ENCODE assay signal across 8 mouse cellular contexts in the genomic region with DNA sequence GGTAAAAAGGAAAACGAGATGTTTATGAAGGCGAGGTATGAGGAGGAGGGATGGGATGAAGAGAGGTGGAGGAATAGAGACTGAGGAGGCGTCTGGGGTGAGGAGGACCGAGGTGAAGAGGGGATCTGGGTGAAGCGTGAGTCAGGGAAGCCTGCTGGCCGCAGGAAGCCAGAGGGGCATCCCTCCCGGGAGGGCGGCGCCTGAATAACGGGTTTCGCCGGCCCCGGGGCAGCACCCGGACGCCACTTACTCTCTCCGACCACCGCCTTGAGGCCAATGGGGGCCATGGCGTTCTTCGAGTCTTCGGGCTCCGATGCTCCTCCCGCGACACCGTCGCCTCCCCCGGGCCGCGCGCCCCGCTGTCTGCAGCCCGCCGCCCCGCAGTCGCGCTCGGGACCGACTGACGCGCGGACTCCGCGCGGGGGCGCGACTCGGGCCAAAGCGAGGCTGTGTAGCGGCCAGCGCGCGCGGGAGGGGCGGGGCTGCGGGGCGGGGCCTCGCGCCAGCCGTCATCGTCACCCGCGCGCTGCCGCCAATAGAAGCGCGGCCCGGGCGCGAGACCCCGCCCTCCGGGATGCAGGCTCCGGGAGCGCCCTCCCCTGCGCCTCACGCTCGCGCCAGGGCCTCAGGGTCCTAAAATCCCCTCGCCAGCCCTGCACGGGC. TPM values are rescaled to one million over a fixed set of nuclear protein-coding genes. Genes with fewer than 3 reads are reported as not detected.
A peak's percentile ranks its signal among the peaks of the same experiment; 100 is the strongest.
DNase-seq lines count a peak whose midpoint lies in the region; ATAC-seq and TF ChIP-seq lines count a peak whose summit lies in the region.

Gene Stxbp1, minus strand, starts transcription at position 441 of the 663 bp plus-strand sequence.

- 0% methylated on average over 71 of the region's 78 CpGs for WGBS in heart, embryonic 11.5 days (ENCODE audit: insufficient replicate concordance)
- under 1% methylated on average over 62 of the region's 78 CpGs for WGBS in kidney, embryonic 15.5 days
- WGBS in liver, embryonic 12.5 days (ENCODE audit: insufficient replicate concordance): under 1% methylated on average over 77 of the region's 78 CpGs

- H3K4me3 ChIP-seq in heart, embryonic 11.5 days (ENCODE audit: low read depth, low read length): peak within 1 kb of the TSS; percentile 79
- peak within 1 kb of the TSS; percentile 80 for H3K4me3 ChIP-seq in kidney, embryonic 15.5 days (replicated peaks)
- peak within 1 kb of the TSS; percentile 75 for H3K4me3 ChIP-seq in liver, embryonic 12.5 days

- peaks cover 3% of the 10 kb centered on the region; the same call in 1 of the 2 replicates for H3K4me1 ChIP-seq in heart, embryonic 11.5 days (ENCODE audit: control insufficient read depth, insufficient read depth, low read length)
- H3K4me1 ChIP-seq in kidney, embryonic 15.5 days: peaks cover 10% of the 10 kb centered on the region; the same call in 1 of the 2 replicates
- H3K4me1 ChIP-seq in liver, embryonic 12.5 days: peaks cover 26% of the 10 kb centered on the region

- no peaks in the 10 kb centered on the region for H3K9me3 ChIP-seq in heart, embryonic 11.5 days (replicated peaks; ENCODE audit: control insufficient read depth, low read length)
- no peaks in the 10 kb centered on the region for H3K9me3 ChIP-seq in kidney, embryonic 15.5 days (replicated peaks)
- no peaks in the 10 kb centered on the region for H3K9me3 ChIP-seq in liver, embryonic 12.5 days (replicated peaks)

- peak within 1 kb of the TSS; percentile 71 for H3K27ac ChIP-seq in heart, embryonic 11.5 days (ENCODE audit: low read depth, low read length)
- H3K27ac ChIP-seq in kidney, embryonic 15.5 days: peak within 1 kb of the TSS; percentile 83
- H3K27ac ChIP-seq in liver, embryonic 12.5 days: peak within 1 kb of the TSS; percentile 28; the same call in 1 of the 2 replicates

- peak; percentile 91 for ATAC-seq in erythroblast, adult 5-6 weeks (replicated peaks; ENCODE audit: low FRiP score, poor library complexity, severe bottlenecking)
- peak; percentile 90 for ATAC-seq in heart, embryonic 11.5 days (replicated peaks; ENCODE audit: insufficient number of reproducible peaks, low FRiP score, low TSS enrichment)
- ATAC-seq in kidney, embryonic 15.5 days (replicated peaks; ENCODE audit: low FRiP score): peak; percentile 95
- ATAC-seq in liver, embryonic 12.5 days: peak; percentile 96

- peak; percentile 93 for TF ChIP-seq POLR2A in brain, embryonic 14.5 days (IDR thresholded peaks at IDR 0.05; ENCODE audit: borderline replicate concordance, extremely low read depth, insufficient read depth, insufficient read length, poor library complexity, severe bottlenecking)

- TF ChIP-seq CTCF in brain, embryonic 14.5 days (IDR thresholded peaks at IDR 0.05; ENCODE audit: borderline replicate concordance, extremely low read depth, insufficient read depth, insufficient read length): no peak

- peak; percentile 93 for DNase-seq in CD4-positive, CD25-positive, alpha-beta regulatory T cell, adult 2 months (ENCODE audit: low read depth, low spot score)
- DNase-seq in brain, embryonic 14.5 days (ENCODE audit: low read depth): peak; percentile 97
- peak; percentile 88 for DNase-seq in naive thymus-derived CD4-positive, alpha-beta T cell, adult 2 months (ENCODE audit: low read depth)
- peak; percentile 91 for DNase-seq in splenic B cell, adult 2 months (ENCODE audit: low read depth, low spot score)

- peak within 1 kb of the TSS; percentile 77 for H3K9ac ChIP-seq in heart, embryonic 11.5 days (ENCODE audit: low read depth, low read length)
- peak within 1 kb of the TSS; percentile 62 for H3K9ac ChIP-seq in kidney, embryonic 15.5 days
- peak within 1 kb of the TSS; percentile 75 for H3K9ac ChIP-seq in liver, embryonic 12.5 days

- H3K27me3 ChIP-seq in heart, embryonic 11.5 days (ENCODE audit: control insufficient read depth, insufficient read depth, low read length): peaks cover 6% of the 10 kb centered on the region; the same call in 1 of the 2 replicates
- peaks cover 12% of the 10 kb centered on the region for H3K27me3 ChIP-seq in kidney, embryonic 15.5 days
- H3K27me3 ChIP-seq in liver, embryonic 12.5 days (replicated peaks): peaks cover 18% of the 10 kb centered on the region
- 0 out of 2 replicates have a peak, but pooled peaks cover 2% of the 10 kb centered on the region for H3K27me3 ChIP-seq in splenic B cell, adult 2 months (ENCODE audit: control insufficient read depth, insufficient read depth, low read length, poor library complexity, severe bottlenecking)

- H3K4me2 ChIP-seq in heart, embryonic 11.5 days: peak within 1 kb of the TSS; percentile 95
- H3K4me2 ChIP-seq in kidney, embryonic 15.5 days: peak within 1 kb of the TSS; percentile 93
- H3K4me2 ChIP-seq in liver, embryonic 12.5 days: peak within 1 kb of the TSS; percentile 98

- no peaks in the 10 kb centered on the region for H3K36me3 ChIP-seq in heart, embryonic 11.5 days (ENCODE audit: control insufficient read depth, insufficient read depth, low read length)
- no peaks in the 10 kb centered on the region for H3K36me3 ChIP-seq in kidney, embryonic 15.5 days
- H3K36me3 ChIP-seq in liver, embryonic 12.5 days: no peaks in the 10 kb centered on the region
- H3K36me3 ChIP-seq in splenic B cell, adult 2 months (ENCODE audit: control insufficient read depth, insufficient read depth, low read length, poor library complexity, severe bottlenecking): no peaks in the 10 kb centered on the region

RNA-seq across cellular contexts. Expression of gene Stxbp1, which starts in this region (rescaled TPM):
- 170 and 238 TPM in 2 replicates for polyA plus RNA-seq in brain, embryonic 14.5 days (2012; rRNA removed)
- 0.96 and 1.3 TPM in 2 replicates for total RNA-seq in erythroblast, adult 5-6 weeks (2015; ENCODE audit: low replicate concordance)
- 0.34 and 0.56 TPM in 2 replicates for total RNA-seq in erythroblast, adult 5-6 weeks (2017; ENCODE audit: low replicate concordance)
- 20.6 and 26.1 TPM in 2 replicates for polyA plus RNA-seq in heart, embryonic 11.5 days (2014; fragmentation: Nextera tagmentation; extraction: Ambion mirVana)
- 16.5 and 19.3 TPM in 2 replicates for polyA plus RNA-seq in kidney, embryonic 15.5 days (2015; fragmentation: Nextera tagmentation; extraction: Ambion mirVana)
- polyA plus RNA-seq in liver, embryonic 12.5 days (2016; fragmentation: Nextera tagmentation; extraction: Ambion mirVana): 5.8 and 5.9 TPM in 2 replicates

Comparison
In these comparisons a context has a peak if more than half of its experiments do, and no peak if none do; other contexts are left out.
1. Peak in every context shown above with its lines: DNase-seq, ATAC-seq, H3K4me3 ChIP-seq and H3K27ac ChIP-seq.
2. H3K27ac ChIP-seq: peak in every context shown above with its lines; median percentile 83 in kidney, embryonic 15.5 days; 71 in heart, embryonic 11.5 days; 28 in liver, embryonic 12.5 days.